Mouse (Mus musculus) right cerebral cortex, adult 18-20 months (tissue): ENCODE data around the gene Il13.

Source experiments
- DNase-seq: peaks from one replicate; pipeline ENCODE4 v3.0.0; 2022; ENCODE audit warnings: mixed read lengths

The Il13 gene

GRCm38 (mm10) chr11:53627859-53628258, 6.6 kb downstream of the Il13 start:
- DNase-seq: peak; percentile 74

- DNase-seq: no peak
These were observed 7.6 kb downstream of the Il13 start for GRCm38 (mm10) chr11:53626802-53627373.

- DNase-seq: no peak
These were observed 10.4 kb downstream of the Il13 start for GRCm38 (mm10) chr11:53624124-53624523.

GRCm38 (mm10) chr11:53623573-53623972, 10.9 kb downstream of the Il13 start:
- DNase-seq: no peak

- no peak for DNase-seq
These were observed 12.1 kb downstream of the Il13 start for GRCm38 (mm10) chr11:53622440-53622806.

GRCm38 (mm10) chr11:53621582-53622439, 12.7 kb downstream of the Il13 start:
- no peak for DNase-seq

- no peak for DNase-seq
These were observed 14.4 kb downstream of the Il13 start for GRCm38 (mm10) chr11:53620094-53620493.

GRCm38 (mm10) chr11:53619428-53619827, 15.1 kb downstream of the Il13 start:
- DNase-seq: no peak

GRCm38 (mm10) chr11:53618619-53619198, 15.8 kb downstream of the Il13 start, which contains the start of gene Il4:
Gene Il4, minus strand, starts transcription at chr11:53618669.
- DNase-seq: no peak

- DNase-seq: no peak
These were observed 16.9 kb downstream of the Il13 start for GRCm38 (mm10) chr11:53617562-53618109.

- no peak for DNase-seq
These were observed 17.5 kb downstream of the Il13 start for GRCm38 (mm10) chr11:53616748-53617558.

- DNase-seq: no peak
These were observed 18.9 kb downstream of the Il13 start for GRCm38 (mm10) chr11:53615575-53615974.

GRCm38 (mm10) chr11:53615172-53615571, 19.3 kb downstream of the Il13 start:
- no peak for DNase-seq

GRCm38 (mm10) chr11:53609672-53610071, 24.8 kb downstream of the Il13 start:
- DNase-seq: no peak

GRCm38 (mm10) chr11:53609231-53609630, 25.3 kb downstream of the Il13 start:
- no peak for DNase-seq

GRCm38 (mm10) chr11:53605609-53606008, 28.9 kb downstream of the Il13 start:
- no peak for DNase-seq

GRCm38 (mm10) chr11:53604983-53605382, 29.5 kb downstream of the Il13 start:
- DNase-seq: no peak

GRCm38 (mm10) chr11:53591116-53591515, 43.4 kb downstream of the Il13 start:
- DNase-seq: no peak

- DNase-seq: no peak
These were observed 44.1 kb downstream of the Il13 start for GRCm38 (mm10) chr11:53590368-53590768.

GRCm38 (mm10) chr11:53588279-53588678, 46.2 kb downstream of the Il13 start:
- DNase-seq: no peak

GRCm38 (mm10) chr11:53585510-53585909, 49.0 kb downstream of the Il13 start:
- no peak for DNase-seq

GRCm38 (mm10) chr11:53584849-53585248, 49.7 kb downstream of the Il13 start:
- peak; percentile 15 for DNase-seq

- DNase-seq: no peak
These were observed 51.4 kb downstream of the Il13 start for GRCm38 (mm10) chr11:53583151-53583550.
